Mouse (Mus musculus) lung, postnatal 0 days (tissue): ENCODE measurements around the gene March4.

Source experiments
- CTCF ChIP-seq: IDR thresholded peaks from 2 replicates; pipeline ENCODE4 v1.5.1; 2016; ENCODE audit warnings: antibody characterized with exemption, mild to moderate bottlenecking
- EP300 ChIP-seq: IDR thresholded peaks from 2 replicates; pipeline ENCODE4 v1.6.1; 2016; ENCODE audit warnings: antibody characterized with exemption, mild to moderate bottlenecking, control low read depth

- TF ChIP-seq EP300 (no peak), CTCF (no peak)
Observed at GRCm38 (mm10) chr1:72550317-72550716, 13.6 kb upstream of the March4 start.
